Mouse (Mus musculus) brain, embryonic 18.5 days (tissue): ENCODE measurements at regions not wholly inside any gene's neighbourhood (a gene's known extent, or its start where the extent isn't known, plus 50 kb on each side); places are given as distances from the start of the nearest gene placed in this dataset.

ENCODE experiments used
- DNase-seq: peaks from one replicate; pipeline ENCODE4 v3.0.0-alpha.2; 2012; ENCODE audit warnings: low read depth, low spot score

- no peak for DNase-seq
Measured at GRCm38 (mm10) chr7:77632656-77633055, 1105.2 kb downstream of the Ntrk3 start.

- DNase-seq, result no peak
Measured at GRCm38 (mm10) chr7:77623491-77623890, 1114.3 kb downstream of the Ntrk3 start.

GRCm38 (mm10) chr7:77622934-77623333, 1114.9 kb downstream of the Ntrk3 start:
- DNase-seq, result no peak

GRCm38 (mm10) chr7:77572872-77573271, 1164.9 kb downstream of the Ntrk3 start:
- DNase-seq, result peak; percentile 26

- DNase-seq, result no peak
Measured at GRCm38 (mm10) chr7:77559095-77559494, 1178.7 kb downstream of the Ntrk3 start.

GRCm38 (mm10) chr7:77558536-77558935, 1179.3 kb downstream of the Ntrk3 start:
- no peak for DNase-seq

- no peak for DNase-seq
Measured at GRCm38 (mm10) chr7:77536890-77537289, 1200.9 kb downstream of the Ntrk3 start.

- DNase-seq, result no peak
Measured at GRCm38 (mm10) chr7:77527906-77528305, 1209.9 kb downstream of the Ntrk3 start.

GRCm38 (mm10) chr7:77509586-77509985, 1228.2 kb downstream of the Ntrk3 start:
- DNase-seq, result peak; percentile 16

- DNase-seq, result no peak
Measured at GRCm38 (mm10) chr7:77507606-77508005, 1230.2 kb downstream of the Ntrk3 start.

- no peak for DNase-seq
Measured at GRCm38 (mm10) chr7:77502608-77503007, 1235.2 kb downstream of the Ntrk3 start.

GRCm38 (mm10) chr7:77495066-77495465, 1242.7 kb downstream of the Ntrk3 start:
- DNase-seq, result no peak

GRCm38 (mm10) chr7:77477519-77477918, 1247.8 kb downstream of the Agbl1 start:
- no peak for DNase-seq

GRCm38 (mm10) chr7:77446052-77446367, 1216.3 kb downstream of the Agbl1 start:
- no peak for DNase-seq

- DNase-seq, result no peak
Measured at GRCm38 (mm10) chr7:77445352-77446051, 1215.8 kb downstream of the Agbl1 start.

GRCm38 (mm10) chr7:77441622-77442021, 1211.9 kb downstream of the Agbl1 start:
- DNase-seq, result no peak

- DNase-seq, result no peak
Measured at GRCm38 (mm10) chr7:77413606-77414005, 1183.9 kb downstream of the Agbl1 start.
